Mouse (Mus musculus): Measurements from ENCODE around the gene Gm3233.

- no peak for TF ChIP-seq CTCF (IDR thresholded peaks at IDR 0.05; ENCODE audit: low read depth)
- no peak for TF ChIP-seq EP300 (IDR thresholded peaks at IDR 0.05; ENCODE audit: low read depth)
These were observed 29.1 kb upstream of the Gm3233 start for GRCm38 (mm10) chr10:77788621-77789020.
